Mouse (Mus musculus): Measurements from ENCODE around the gene Espnl.

The Espnl gene

GRCm38 (mm10) chr1:91390369-91390768 is 68.5 kb downstream of the Espnl start:
- DNase-seq: no peak

GRCm38 (mm10) chr1:91397927-91398259 is 76.0 kb downstream of the Espnl start:
- DNase-seq: peak; percentile 17
